Mouse (Mus musculus) liver, embryonic 13.5 days (tissue): ENCODE results near the gene Sf3b5. TPM values are rescaled to one million over a fixed set of nuclear protein-coding genes. Genes with fewer than 3 reads are reported as not detected.

Experiments used
- ATAC-seq: fragments of 200-750 bp; cut with Nextera tagmentation; 2 replicates; pipeline ENCODE4 v1.8.0; 2017; ENCODE audit warnings: low read depth, mild to moderate bottlenecking, moderate number of reproducible peaks, moderate library complexity
- DNase-seq: peaks from one replicate; pipeline ENCODE4 v3.0.0; 2022
- H3K27ac ChIP-seq: fragments of 300-500 bp; sonication (generic); 2 replicates; pipeline ENCODE4 v1.5.1; 2015; ENCODE audit warnings: moderate library complexity, mild to moderate bottlenecking, inconsistent platforms
- H3K27me3 ChIP-seq: fragments of 300-500 bp; sonication (generic); 2 replicates; pipeline ENCODE4 v1.6.1; 2015; ENCODE audit warnings: mild to moderate bottlenecking, inconsistent platforms
- H3K36me3 ChIP-seq: fragments of 300-500 bp; sonication (generic); 2 replicates; pipeline ENCODE4 v1.6.1; 2015; ENCODE audit warnings: mild to moderate bottlenecking, inconsistent platforms
- H3K4me1 ChIP-seq: fragments of 300-500 bp; sonication (generic); replicated peaks from 2 replicates; pipeline ENCODE4 v1.6.1; 2015; ENCODE audit warnings: inconsistent platforms
- H3K4me2 ChIP-seq: fragments of 300-500 bp; sonication (generic); 2 replicates; pipeline ENCODE4 v1.6.1; 2015; ENCODE audit warnings: inconsistent platforms, mild to moderate bottlenecking, moderate library complexity
- H3K4me3 ChIP-seq: fragments of 300-500 bp; sonication (generic); replicated peaks from 2 replicates; pipeline ENCODE4 v1.5.1; 2015; ENCODE audit warnings: mild to moderate bottlenecking, inconsistent platforms
- H3K9ac ChIP-seq: fragments of 300-500 bp; sonication (generic); 2 replicates; pipeline ENCODE4 v1.6.1; 2015; ENCODE audit warnings: mild to moderate bottlenecking, inconsistent platforms
- H3K9me3 ChIP-seq: fragments of 300-500 bp; sonication (generic); replicated peaks from 2 replicates; pipeline ENCODE4 v1.6.1; 2016; ENCODE audit warnings: inconsistent platforms
- WGBS: fragments of 180-500 bp; shearing (Covaris S2); methylation state at CpG from one replicate; pipeline ENCODE4 v1.1.7; 2015; ENCODE audit not compliant: insufficient replicate concordance; 5-methylcytosine and 5-hydroxymethylcytosine counted together
- polyA plus RNA-seq: library from polyadenylated mRNA; unstranded; fragments of >200 nt; fragmentation: Nextera tagmentation; extraction: Ambion mirVana; gene quantifications from 2 replicates; pipeline ENCODE4 v1.2.1, GENCODE M21; 2015

The Sf3b5 gene
- polyA plus RNA-seq, 1 experiment from 2014 or later: 28.3 TPM

DNA sequence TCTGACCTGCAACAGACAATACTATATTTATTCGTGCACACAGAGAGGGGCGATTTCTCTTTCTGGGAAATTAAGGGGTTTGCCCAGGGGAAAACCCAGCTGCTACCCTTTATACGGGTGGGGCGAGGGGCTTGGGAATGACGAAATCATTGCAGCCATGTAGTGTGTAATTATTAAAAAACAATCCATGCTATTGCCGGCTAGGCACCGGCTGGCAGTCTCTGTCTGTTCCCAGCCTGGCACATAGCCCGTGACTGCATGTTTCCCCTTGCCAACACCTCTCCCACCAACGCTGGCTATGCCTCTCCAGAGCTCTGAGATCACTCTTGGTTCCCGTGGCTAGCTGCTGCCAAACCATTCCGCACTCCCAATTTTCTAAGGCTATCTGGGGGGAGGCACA lies 39.5 kb downstream of the Sf3b5 start:
- no peaks in the 10 kb centered on the region for H3K9me3 ChIP-seq
- WGBS: 78% methylated on average over 11 of the region's 11 CpGs
- no peak overlapping the region for H3K27ac ChIP-seq
- no peak overlapping the region for H3K9ac ChIP-seq
- no peak overlapping the region for H3K4me3 ChIP-seq
- no peaks in the 10 kb centered on the region for H3K4me1 ChIP-seq
- ATAC-seq (no peak), DNase-seq (no peak)
- H3K4me2 ChIP-seq: no peak overlapping the region
- no peaks in the 10 kb centered on the region for H3K36me3 ChIP-seq
- H3K27me3 ChIP-seq: no peaks in the 10 kb centered on the region

DNA sequence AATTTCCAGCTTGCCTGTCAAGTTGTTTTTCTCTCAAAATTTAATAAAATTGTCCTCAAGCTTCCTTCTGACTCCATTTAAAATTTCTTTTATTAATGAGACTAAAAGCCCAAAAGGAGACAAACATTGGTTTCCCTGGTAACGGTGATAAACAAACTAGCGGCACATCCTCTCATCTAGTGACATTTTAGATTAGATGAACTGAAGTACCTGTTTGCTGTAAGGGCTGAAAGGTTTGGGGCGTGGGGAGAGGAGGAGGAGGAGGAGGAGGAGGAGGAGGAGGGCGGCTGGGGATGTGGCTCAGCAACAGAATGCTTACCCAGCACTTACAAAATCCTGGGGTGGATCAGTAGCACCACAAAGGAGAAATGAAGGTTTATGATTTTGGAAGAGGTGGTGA lies 42.7 kb downstream of the Sf3b5 start:
- H3K9ac ChIP-seq: no peak overlapping the region

GRCm38 (mm10) chr10:13056863-13057381 lies 51.8 kb downstream of the Sf3b5 start:
- Histone ChIP-seq H3K9me3 (no peaks in the 10 kb centered on the region), H3K4me2 (no peak overlapping the region), H3K27ac (no peak overlapping the region), H3K9ac (no peak overlapping the region), H3K4me1 (no peaks in the 10 kb centered on the region; the same call in 1 of the 2 replicates), H3K27me3 (peaks cover 19% of the 10 kb centered on the region), H3K36me3 (no peaks in the 10 kb centered on the region), H3K4me3 (no peak overlapping the region)
- WGBS: 61% methylated on average over 6 of the region's 6 CpGs
- DNase-seq: no peak
- no peak for ATAC-seq

More for the DNA sequence above, 42.7 kb downstream of the Sf3b5 start:
- Histone ChIP-seq H3K4me2 (no peak overlapping the region), H3K27me3 (no peaks in the 10 kb centered on the region), H3K4me3 (no peak overlapping the region), H3K4me1 (no peaks in the 10 kb centered on the region), H3K36me3 (no peaks in the 10 kb centered on the region), H3K27ac (no peak overlapping the region), H3K9me3 (no peaks in the 10 kb centered on the region)
- WGBS: 43% methylated on average over 4 of the region's 4 CpGs
- DNase-seq: no peak
- no peak for ATAC-seq

Other genes with a start within 250 kb of the Sf3b5 start
- gene Utrn, start 136.0 kb upstream of the Sf3b5 start, polyA plus RNA-seq: 9.2 and 9.7 TPM in 2 replicates
- gene Stx11, start 41.0 kb upstream of the Sf3b5 start, polyA plus RNA-seq: 12.5 and 13.6 TPM in 2 replicates
- 26.6 and 31.7 TPM in 2 replicates for gene Plagl1, start 55.2 kb downstream of the Sf3b5 start, polyA plus RNA-seq
- gene Zc2hc1b, start 172.7 kb downstream of the Sf3b5 start, polyA plus RNA-seq: not detected in 2 replicates
- gene Ltv1, start 187.8 kb downstream of the Sf3b5 start, polyA plus RNA-seq: 54.5 and 57.5 TPM in 2 replicates